Mouse (Mus musculus) liver, postnatal 0 days (tissue): ENCODE data around the gene Hivep2.

Source experiments
- CTCF ChIP-seq: sonication (generic); IDR thresholded peaks from 2 replicates; pipeline ENCODE4 v1.5.1; 2016; ENCODE audit warnings: antibody characterized with exemption, low read depth
- EP300 ChIP-seq: IDR thresholded peaks from 2 replicates; pipeline ENCODE4 v1.6.1; 2016; ENCODE audit warnings: antibody characterized with exemption, low read depth, mild to moderate bottlenecking

- no peak for TF ChIP-seq CTCF
- TF ChIP-seq EP300 = no peak
These were observed 203.1 kb downstream of the Hivep2 start for GRCm38 (mm10) chr10:14168869-14169566.
